Mouse (Mus musculus): ENCODE results near the gene Setd7.

Setd7 gene

DNA sequence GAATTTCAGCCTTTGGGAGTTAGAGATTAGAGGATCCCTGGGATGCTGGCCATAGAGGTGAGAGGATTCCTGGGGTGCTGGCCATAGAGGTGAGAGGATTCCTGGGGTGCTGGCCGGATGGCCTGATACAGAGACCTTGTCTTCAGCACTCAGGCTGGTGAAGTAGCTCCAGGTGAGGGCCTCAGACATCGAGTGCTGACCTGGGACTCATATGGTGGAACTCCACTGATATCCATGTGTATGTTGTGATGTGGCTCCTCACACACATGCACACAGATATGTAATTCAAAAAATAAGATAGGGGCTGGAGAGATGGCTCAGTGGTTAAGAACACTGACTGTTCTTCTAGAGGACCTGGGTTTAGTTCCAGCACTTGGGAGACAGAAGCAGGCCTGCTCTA is 80.8 kb downstream of the Setd7 start:
- in situ Hi-C loops (cut with MboI; ENCODE audit: low sequenced_read_pairs), result loop anchor here (10.0 kb wide), 1 partner anchor 195 kb away; no protein-coding TSS in a partner anchor

DNA sequence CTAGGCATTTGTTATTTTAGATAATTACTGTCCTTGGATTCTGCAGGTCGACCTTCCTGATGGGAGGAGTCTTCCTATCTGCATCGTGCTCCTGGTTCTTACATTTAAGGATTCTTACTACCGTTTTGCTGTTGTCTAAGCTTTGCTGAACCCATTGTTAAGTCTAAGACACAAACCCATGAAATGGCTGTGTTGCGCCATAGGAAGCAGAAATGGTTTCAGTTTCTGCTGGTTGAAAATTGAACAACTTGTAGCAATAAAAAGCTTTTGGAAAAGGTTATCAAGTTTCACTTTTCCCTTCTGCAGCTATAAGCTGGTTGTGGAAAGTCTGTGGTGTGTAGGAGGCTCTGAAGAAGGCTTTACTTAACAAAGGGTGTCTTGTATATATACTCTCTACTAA is 85.0 kb downstream of the Setd7 start:
- in situ Hi-C loops (cut with MboI; ENCODE audit: low sequenced_read_pairs), result no loop called here

DNA sequence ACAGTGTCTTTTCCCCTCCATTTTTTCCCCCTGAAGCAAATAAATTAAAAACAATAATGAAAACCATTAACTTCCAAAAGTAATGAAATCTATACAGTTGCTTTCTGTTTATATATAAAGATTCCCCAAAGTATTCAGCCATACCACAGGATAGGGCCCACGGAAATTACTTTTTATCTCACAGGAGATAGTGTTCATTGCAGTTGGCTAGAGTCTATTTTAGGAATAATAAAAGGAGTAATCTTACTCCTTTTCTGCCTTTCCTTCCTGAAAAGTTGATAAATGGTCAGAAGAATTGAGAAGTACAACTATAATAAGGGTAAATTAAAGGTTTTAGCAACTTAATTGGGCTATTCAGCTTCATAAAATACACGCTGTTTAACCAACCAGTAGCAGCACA is 92.1 kb downstream of the Setd7 start:
- in situ Hi-C loops (cut with MboI; ENCODE audit: low sequenced_read_pairs), result no loop called here

Measured in CH12F3 (cell line).